ENCODE assay signal across 8 mouse cellular contexts in the genomic region with DNA sequence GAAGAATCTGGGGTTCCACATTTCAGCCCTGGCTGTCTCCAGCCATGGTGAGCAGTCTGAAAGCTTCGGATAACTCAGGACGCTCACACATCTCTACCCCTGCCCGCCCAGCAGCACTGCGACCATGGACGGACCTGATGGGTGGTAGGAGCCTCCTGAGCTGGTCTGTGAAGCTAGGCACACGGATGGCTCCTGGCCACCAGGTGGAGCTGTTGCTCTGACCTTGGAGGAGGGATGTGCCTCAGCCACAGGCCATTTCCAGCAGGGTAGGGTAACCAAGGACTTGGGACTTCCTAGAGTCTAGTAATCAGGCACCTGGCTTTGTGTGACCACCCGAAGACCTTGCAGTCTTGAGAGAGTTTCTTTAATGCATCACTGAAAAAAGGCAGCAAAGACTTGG. TPM values are rescaled to one million over a fixed set of nuclear protein-coding genes. Genes with fewer than 3 reads are reported as not detected.
DNase-seq lines count a peak whose midpoint lies in the region; ATAC-seq and TF ChIP-seq lines count a peak whose summit lies in the region.

No protein-coding gene starts in this region.

- 13% methylated on average over 7 of the region's 7 CpGs for WGBS in heart, embryonic 11.5 days (ENCODE audit: insufficient replicate concordance)
- WGBS in kidney, adult 2 months, result 11% methylated on average over 7 of the region's 7 CpGs
- 17% methylated on average over 7 of the region's 7 CpGs for WGBS in limb, embryonic 10.5 days
- WGBS in midbrain, embryonic 14.5 days, result 14% methylated on average over 7 of the region's 7 CpGs

- H3K36me3 ChIP-seq in heart, embryonic 11.5 days (ENCODE audit: control insufficient read depth, insufficient read depth, low read length), result peaks cover 4% of the 10 kb centered on the region; the same call in 1 of the 2 replicates
- H3K36me3 ChIP-seq in kidney, adult 2 months (ENCODE audit: control insufficient read depth, insufficient read depth, low read length), result no peaks in the 10 kb centered on the region
- peaks cover 39% of the 10 kb centered on the region for H3K36me3 ChIP-seq in limb, embryonic 10.5 days
- no peaks in the 10 kb centered on the region for H3K36me3 ChIP-seq in midbrain, embryonic 14.5 days (ENCODE audit: control insufficient read depth, insufficient read depth, low read length)

- no peak overlapping the region for H3K27ac ChIP-seq in heart, embryonic 11.5 days (ENCODE audit: low read depth, low read length)
- no peak overlapping the region for H3K27ac ChIP-seq in kidney, adult 2 months (ENCODE audit: insufficient read depth, low read depth, low read length)
- no peak overlapping the region for H3K27ac ChIP-seq in limb, embryonic 10.5 days
- H3K27ac ChIP-seq in midbrain, embryonic 14.5 days (replicated peaks; ENCODE audit: low read depth, low read length), result no peak overlapping the region

- peaks cover 14% of the 10 kb centered on the region; the same call in 1 of the 2 replicates for H3K4me1 ChIP-seq in heart, embryonic 11.5 days (ENCODE audit: control insufficient read depth, insufficient read depth, low read length)
- no peaks in the 10 kb centered on the region for H3K4me1 ChIP-seq in kidney, adult 2 months (ENCODE audit: control insufficient read depth, insufficient read depth, low read length)
- peaks cover 39% of the 10 kb centered on the region for H3K4me1 ChIP-seq in limb, embryonic 10.5 days
- 0 out of 2 replicates have a peak, but pooled peaks cover 7% of the 10 kb centered on the region for H3K4me1 ChIP-seq in midbrain, embryonic 14.5 days (ENCODE audit: control insufficient read depth, insufficient read depth, low read length)

- ATAC-seq in heart, embryonic 11.5 days (replicated peaks; ENCODE audit: insufficient number of reproducible peaks, low FRiP score, low TSS enrichment), result no peak
- peak; percentile 24 for ATAC-seq in granulocyte monocyte progenitor cell, adult 5-6 weeks (replicated peaks; ENCODE audit: poor library complexity, severe bottlenecking)
- peak; percentile 54; the same call in 1 of the 2 replicates for ATAC-seq in midbrain, embryonic 14.5 days (ENCODE audit: low FRiP score, low TSS enrichment)

- no peak overlapping the region for H3K9ac ChIP-seq in heart, embryonic 11.5 days (ENCODE audit: low read depth, low read length)
- no peak overlapping the region for H3K9ac ChIP-seq in midbrain, embryonic 14.5 days (replicated peaks; ENCODE audit: low read length)

- H3K27me3 ChIP-seq in heart, embryonic 11.5 days (ENCODE audit: control insufficient read depth, insufficient read depth, low read length), result no peaks in the 10 kb centered on the region
- H3K27me3 ChIP-seq in kidney, adult 2 months (replicated peaks; ENCODE audit: control insufficient read depth, insufficient read depth, low read length), result no peaks in the 10 kb centered on the region
- no peaks in the 10 kb centered on the region for H3K27me3 ChIP-seq in limb, embryonic 10.5 days (ENCODE audit: low read depth, poor library complexity, severe bottlenecking)
- H3K27me3 ChIP-seq in midbrain, embryonic 14.5 days (ENCODE audit: control insufficient read depth, insufficient read depth, low read length), result no peaks in the 10 kb centered on the region

- no peaks in the 10 kb centered on the region for H3K9me3 ChIP-seq in heart, embryonic 11.5 days (replicated peaks; ENCODE audit: control insufficient read depth, low read length)
- H3K9me3 ChIP-seq in limb, embryonic 10.5 days (replicated peaks), result no peaks in the 10 kb centered on the region
- no peaks in the 10 kb centered on the region for H3K9me3 ChIP-seq in midbrain, embryonic 14.5 days (ENCODE audit: control insufficient read depth, low read length)

- no peak overlapping the region for H3K4me2 ChIP-seq in heart, embryonic 11.5 days
- H3K4me2 ChIP-seq in midbrain, embryonic 14.5 days (ENCODE audit: low read length), result no peak overlapping the region

- peak; percentile 98 for DNase-seq in heart, adult 11 months
- peak; percentile 84 for DNase-seq in embryo, embryonic 9.5 days (ENCODE audit: extremely low spot score)
- DNase-seq in kidney, adult 2 months, result peak; percentile 90
- DNase-seq in limb, embryonic 10.5 days (ENCODE audit: low spot score), result peak; percentile 92
- DNase-seq in midbrain, embryonic 14.5 days, result peak; percentile 93
- peak; percentile 66 for DNase-seq in spleen, adult 12 weeks (ENCODE audit: low spot score)

- TF ChIP-seq CTCF in kidney, adult 2 months (conservative IDR thresholded peaks at IDR 0.05; ENCODE audit: insufficient read depth, insufficient read length, low read depth, low read length), result peak; percentile 99

- no peak overlapping the region for H3K4me3 ChIP-seq in heart, embryonic 11.5 days (ENCODE audit: low read depth, low read length)
- no peak overlapping the region for H3K4me3 ChIP-seq in kidney, adult 2 months (ENCODE audit: insufficient read depth, low read depth, low read length)
- no peak overlapping the region for H3K4me3 ChIP-seq in limb, embryonic 10.5 days
- H3K4me3 ChIP-seq in midbrain, embryonic 14.5 days (replicated peaks; ENCODE audit: low read depth, low read length), result no peak overlapping the region

- TF ChIP-seq POLR2A in kidney, adult 2 months (IDR thresholded peaks at IDR 0.05; ENCODE audit: low read depth, low read length), result no peak

RNA-seq across cellular contexts. Expression of a gene that starts 4.7 kb away (rescaled TPM):
- 106 and 112 TPM in 2 replicates for polyA plus RNA-seq in heart, embryonic 11.5 days (2014; fragmentation: Nextera tagmentation; extraction: Ambion mirVana)
- total RNA-seq in granulocyte monocyte progenitor cell, adult 5-6 weeks (2014; fragmentation: Nextera tagmentation), result 37.4 and 54.3 TPM in 2 replicates
- total RNA-seq in granulocyte monocyte progenitor cell, adult 5-6 weeks (2017), result 16.2 and 18.6 TPM in 2 replicates
- 53.3 and 60.4 TPM in 2 replicates for polyA plus RNA-seq in kidney, adult 2 months (2012; rRNA removed)
- polyA plus RNA-seq in limb, embryonic 10.5 days (2016; fragmentation: Nextera tagmentation; extraction: Ambion mirVana), result 63.2 and 65.4 TPM in 2 replicates
- polyA plus RNA-seq in midbrain, embryonic 14.5 days (2014; fragmentation: Nextera tagmentation; extraction: Ambion mirVana), result 28.6 and 36.9 TPM in 2 replicates

RNA-seq across cellular contexts. Expression of a gene that starts 21.9 kb away (rescaled TPM):
- not detected in 2 replicates for polyA plus RNA-seq in heart, embryonic 11.5 days (2014; fragmentation: Nextera tagmentation; extraction: Ambion mirVana)
- not detected in 2 replicates for total RNA-seq in granulocyte monocyte progenitor cell, adult 5-6 weeks (2014; fragmentation: Nextera tagmentation)
- total RNA-seq in granulocyte monocyte progenitor cell, adult 5-6 weeks (2017), result not detected in 2 replicates
- polyA plus RNA-seq in kidney, adult 2 months (2012; rRNA removed), result 0.18 TPM in 1 of 2 replicates, not detected in the other
- polyA plus RNA-seq in limb, embryonic 10.5 days (2016; fragmentation: Nextera tagmentation; extraction: Ambion mirVana), result not detected in 2 replicates
- not detected in 2 replicates for polyA plus RNA-seq in midbrain, embryonic 14.5 days (2014; fragmentation: Nextera tagmentation; extraction: Ambion mirVana)

RNA-seq across cellular contexts. Expression of a gene that starts 22.6 kb away (rescaled TPM):
- not detected in 2 replicates for polyA plus RNA-seq in heart, embryonic 11.5 days (2014; fragmentation: Nextera tagmentation; extraction: Ambion mirVana)
- not detected in 2 replicates for total RNA-seq in granulocyte monocyte progenitor cell, adult 5-6 weeks (2014; fragmentation: Nextera tagmentation)
- not detected in 2 replicates for total RNA-seq in granulocyte monocyte progenitor cell, adult 5-6 weeks (2017)
- polyA plus RNA-seq in kidney, adult 2 months (2012; rRNA removed), result not detected in 2 replicates
- polyA plus RNA-seq in limb, embryonic 10.5 days (2016; fragmentation: Nextera tagmentation; extraction: Ambion mirVana), result not detected in 2 replicates
- not detected in 2 replicates for polyA plus RNA-seq in midbrain, embryonic 14.5 days (2014; fragmentation: Nextera tagmentation; extraction: Ambion mirVana)

RNA-seq across cellular contexts. Expression of a gene that starts 34.0 kb away (rescaled TPM):
- polyA plus RNA-seq in heart, embryonic 11.5 days (2014; fragmentation: Nextera tagmentation; extraction: Ambion mirVana), result not detected in 2 replicates
- total RNA-seq in granulocyte monocyte progenitor cell, adult 5-6 weeks (2014; fragmentation: Nextera tagmentation), result not detected in 2 replicates
- not detected in 2 replicates for total RNA-seq in granulocyte monocyte progenitor cell, adult 5-6 weeks (2017)
- polyA plus RNA-seq in kidney, adult 2 months (2012; rRNA removed), result not detected in 2 replicates
- not detected in 2 replicates for polyA plus RNA-seq in limb, embryonic 10.5 days (2016; fragmentation: Nextera tagmentation; extraction: Ambion mirVana)
- polyA plus RNA-seq in midbrain, embryonic 14.5 days (2014; fragmentation: Nextera tagmentation; extraction: Ambion mirVana), result not detected in 2 replicates

RNA-seq across cellular contexts. Expression of a gene that starts 34.1 kb away (rescaled TPM):
- not detected in 2 replicates for polyA plus RNA-seq in heart, embryonic 11.5 days (2014; fragmentation: Nextera tagmentation; extraction: Ambion mirVana)
- total RNA-seq in granulocyte monocyte progenitor cell, adult 5-6 weeks (2014; fragmentation: Nextera tagmentation), result not detected in 2 replicates
- not detected in 2 replicates for total RNA-seq in granulocyte monocyte progenitor cell, adult 5-6 weeks (2017)
- not detected in 2 replicates for polyA plus RNA-seq in kidney, adult 2 months (2012; rRNA removed)
- not detected in 2 replicates for polyA plus RNA-seq in limb, embryonic 10.5 days (2016; fragmentation: Nextera tagmentation; extraction: Ambion mirVana)
- polyA plus RNA-seq in midbrain, embryonic 14.5 days (2014; fragmentation: Nextera tagmentation; extraction: Ambion mirVana), result not detected in 2 replicates
